Mouse (Mus musculus) gastrocnemius, adult 8-10 months (tissue): ENCODE measurements around the gene Bcl2l13. TPM values are rescaled to one million over a fixed set of nuclear protein-coding genes. Genes with fewer than 3 reads are reported as not detected.
"Not testable (repeated sequence)": the region's sequence is repeated elsewhere in the genome, so short reads cannot be mapped to it uniquely, and the experiment has no call there.

Experiments used
- DNase-seq, 2 experiments: peaks; one replicate each; pipeline ENCODE4 v3.0.0; 2022; ENCODE audit warnings: low spot score in 2 of 2
- total RNA-seq, 4 experiments: library from RNA; stranded (reverse); gene quantifications; 2 replicates each; pipeline ENCODE4 v1.2.4; 2022

Bcl2l13 gene
- total RNA-seq = 10 to 100 TPM; 76.1 to 93.6 (median 84.7) TPM

DNA sequence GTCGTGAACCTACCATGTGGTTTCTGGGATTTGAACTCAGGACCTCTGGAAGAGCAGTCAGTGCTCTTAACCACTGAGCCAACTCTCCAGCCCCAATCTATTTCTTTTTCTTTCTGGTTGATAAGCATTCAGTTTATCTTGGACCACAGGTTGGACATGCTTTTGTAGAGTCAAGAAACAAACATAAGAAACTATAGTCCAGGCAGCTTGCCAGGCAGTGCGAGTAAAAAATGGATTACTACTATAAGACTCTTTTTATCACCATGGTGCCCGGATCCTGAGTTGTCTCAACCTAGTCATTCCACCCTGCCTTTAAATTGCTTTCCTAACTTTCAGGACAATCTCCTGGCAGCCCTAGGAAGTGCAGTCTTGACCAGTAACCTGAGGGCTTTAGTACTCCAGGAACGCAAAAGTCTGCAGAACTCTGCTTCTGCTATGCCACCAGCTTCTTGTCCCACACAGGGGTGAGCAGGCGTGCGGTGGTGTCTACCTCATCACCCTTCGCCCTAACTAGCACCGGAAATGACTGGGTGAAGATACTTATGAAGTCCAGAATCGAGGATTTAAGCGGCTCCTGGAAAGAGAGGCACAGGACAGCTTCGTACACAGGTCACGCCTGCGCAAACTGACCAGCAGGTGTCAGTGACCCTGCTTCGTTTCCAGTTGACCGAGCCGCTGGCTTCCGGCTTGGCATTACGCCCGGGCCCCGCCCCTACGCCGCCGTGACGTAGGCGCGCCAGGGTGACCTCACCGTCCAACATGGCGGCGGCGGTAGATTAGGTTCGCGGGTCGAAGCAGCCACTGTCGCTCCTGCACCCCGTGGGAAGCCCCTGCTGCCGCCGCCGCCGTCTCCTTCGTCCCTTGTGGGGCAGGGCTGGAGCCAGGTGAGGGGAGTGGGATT is at the start of gene Bcl2l13:
Bcl2l13 (plus strand) TSS at position 739 of the 901 bp plus-strand sequence.
- peak; percentile 97 to 98 for DNase-seq

DNA sequence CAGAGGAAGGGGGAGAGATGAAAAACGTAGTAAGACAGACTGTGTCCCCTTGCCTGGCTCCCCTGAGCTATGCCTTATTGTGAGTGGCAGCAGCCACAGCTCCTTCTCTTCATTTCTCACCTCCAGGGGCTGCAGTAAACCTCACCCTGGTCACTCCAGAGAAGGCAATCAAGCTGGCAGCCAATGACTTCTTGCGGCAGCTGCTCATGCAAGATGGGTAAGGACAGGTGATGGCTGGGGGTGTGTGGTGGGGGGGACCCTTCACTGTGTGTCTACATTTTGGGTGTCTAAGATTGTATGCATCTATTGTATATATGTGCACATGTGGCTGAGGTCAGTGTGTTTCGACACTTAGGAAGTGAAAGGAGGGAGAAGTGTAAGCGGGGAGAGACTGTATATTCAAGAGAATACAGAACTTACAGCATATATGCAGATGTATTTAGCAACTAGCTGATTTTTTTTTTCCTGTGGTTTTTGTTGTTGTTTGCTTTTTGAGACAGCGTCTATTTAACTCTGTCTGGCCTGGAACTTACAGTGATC is 47.9 kb upstream of the Bcl2l13 start:
- DNase-seq = no peak

DNA sequence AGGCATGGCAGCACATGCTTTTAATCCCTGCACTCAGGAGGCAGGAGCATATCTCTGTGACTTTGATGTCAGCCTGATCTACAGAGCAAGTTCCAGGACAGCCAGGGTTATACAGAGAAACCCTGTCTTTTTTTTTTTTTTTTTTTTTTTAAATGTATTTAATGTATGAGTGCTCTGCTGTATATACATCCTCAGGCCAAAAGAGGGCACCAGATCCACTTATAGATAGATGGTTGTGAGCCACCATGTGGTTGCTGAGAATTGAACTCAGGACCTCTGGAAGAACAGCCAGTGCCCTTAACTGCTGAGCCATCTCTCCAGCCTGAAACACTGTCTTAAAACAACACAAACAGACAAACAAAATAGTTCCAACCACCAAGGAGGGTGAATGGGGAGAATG is 47.1 kb upstream of the Bcl2l13 start:
- DNase-seq = no peak

DNA sequence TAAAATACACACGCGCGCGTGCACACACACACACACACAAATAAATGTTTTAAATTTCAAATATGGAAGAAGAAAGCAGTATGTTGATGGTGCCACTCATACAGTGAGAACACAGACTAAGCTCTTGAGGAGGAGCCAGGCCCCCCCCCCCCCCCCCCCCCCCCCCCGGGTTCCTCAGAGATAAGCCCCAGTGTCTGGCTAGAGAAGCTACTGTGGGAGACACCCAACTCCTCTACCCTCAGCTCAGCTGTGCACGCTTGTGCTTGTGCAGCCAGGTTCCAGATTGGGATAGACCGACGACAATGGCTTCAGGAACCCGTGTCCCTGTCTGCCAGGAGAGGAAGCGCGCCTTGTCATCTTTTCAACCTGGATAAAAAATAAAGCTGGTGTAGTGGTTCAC is 45.9 kb upstream of the Bcl2l13 start:
- DNase-seq = no peak

DNA sequence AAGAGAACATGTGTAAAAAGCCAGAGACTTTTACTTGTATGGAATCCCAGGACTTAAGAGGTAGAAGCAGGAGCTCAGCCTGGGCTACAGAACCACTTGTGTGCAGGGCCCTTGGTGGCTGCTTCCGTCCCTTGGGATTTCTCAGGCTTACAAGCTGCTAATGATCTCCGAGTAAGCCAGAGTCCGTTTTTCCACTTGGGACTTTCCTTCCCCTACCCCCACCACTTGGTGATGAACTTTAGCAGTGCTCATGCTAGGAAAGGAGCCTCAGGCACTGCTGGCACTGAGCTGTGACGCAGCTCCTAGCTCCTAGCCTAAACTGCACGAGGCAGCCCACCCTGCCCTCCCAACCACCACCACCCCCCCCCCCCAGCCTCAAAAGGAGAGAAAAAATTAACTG is 45.3 kb upstream of the Bcl2l13 start:
- no peak for DNase-seq

DNA sequence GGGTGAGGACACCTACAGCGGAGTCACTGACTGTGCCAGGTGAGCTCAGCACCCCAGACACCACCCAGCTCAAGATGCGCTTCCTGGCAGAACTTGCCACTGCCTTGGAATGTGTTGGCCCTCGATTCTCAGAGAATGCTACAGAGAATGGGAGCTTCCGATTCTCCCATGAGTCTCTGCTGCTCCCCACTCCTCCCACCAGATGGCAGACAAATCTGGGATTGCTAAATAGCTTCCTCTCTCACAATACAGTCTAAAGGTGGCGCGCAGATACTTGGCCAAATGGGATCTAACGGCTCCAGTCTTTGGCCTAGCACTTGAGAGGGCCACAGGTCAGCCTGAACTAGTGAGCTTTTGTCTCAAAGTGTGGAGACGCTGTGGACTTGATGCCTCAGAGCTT is 43.1 kb upstream of the Bcl2l13 start:
- DNase-seq = no peak

DNA sequence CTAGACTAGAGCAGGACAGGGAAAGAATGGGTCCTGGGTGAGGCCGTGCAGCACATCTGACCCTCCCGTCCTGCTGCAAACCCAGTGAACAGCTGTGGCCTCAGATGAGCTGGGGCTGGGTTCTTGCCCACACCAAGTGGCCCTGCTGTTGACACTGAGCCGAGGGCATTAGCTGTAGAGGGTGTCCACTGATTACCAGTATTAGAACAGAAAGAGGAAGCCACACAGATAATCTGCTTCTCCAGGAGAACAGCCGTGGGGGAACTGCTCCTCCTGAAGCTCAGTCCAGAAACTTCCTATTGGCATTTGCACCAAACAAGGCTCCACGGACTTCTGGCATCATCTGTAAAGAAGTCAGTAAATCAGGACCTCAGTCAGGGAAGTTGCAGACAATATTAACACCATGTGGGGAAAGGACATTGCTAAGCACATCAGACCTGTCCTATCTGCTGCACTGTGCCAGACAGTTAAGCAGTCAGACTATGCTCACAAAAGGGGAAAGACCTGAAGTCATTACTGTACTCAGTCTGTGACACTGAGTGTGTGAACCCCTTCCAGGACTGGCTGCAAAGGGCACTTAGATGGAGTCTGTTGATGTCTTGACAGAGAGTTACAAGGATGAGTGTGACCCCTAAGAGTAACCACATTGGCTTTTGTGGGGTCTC is 40.5 kb upstream of the Bcl2l13 start:
- peak; percentile 18 to 48 for DNase-seq

DNA sequence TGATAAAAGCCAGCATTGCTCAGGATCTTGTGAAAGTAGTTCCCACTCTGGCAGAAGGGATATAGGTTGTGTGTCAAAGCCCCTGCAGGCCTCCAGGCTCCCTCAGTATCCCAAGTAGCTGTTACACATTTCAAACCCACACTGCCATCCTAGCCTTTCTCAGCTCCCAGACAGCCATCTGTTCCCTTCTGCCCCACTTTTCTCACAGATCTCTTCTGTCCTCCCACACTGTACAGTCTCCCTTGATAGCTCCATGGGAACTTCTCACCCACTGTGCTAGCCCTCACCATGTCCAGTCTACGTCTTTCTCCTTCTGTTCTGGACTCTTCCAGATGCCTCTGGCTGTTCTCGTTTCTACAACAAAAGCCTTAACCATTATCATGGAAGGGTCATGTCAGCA is 39.9 kb upstream of the Bcl2l13 start:
- DNase-seq = no peak

DNA sequence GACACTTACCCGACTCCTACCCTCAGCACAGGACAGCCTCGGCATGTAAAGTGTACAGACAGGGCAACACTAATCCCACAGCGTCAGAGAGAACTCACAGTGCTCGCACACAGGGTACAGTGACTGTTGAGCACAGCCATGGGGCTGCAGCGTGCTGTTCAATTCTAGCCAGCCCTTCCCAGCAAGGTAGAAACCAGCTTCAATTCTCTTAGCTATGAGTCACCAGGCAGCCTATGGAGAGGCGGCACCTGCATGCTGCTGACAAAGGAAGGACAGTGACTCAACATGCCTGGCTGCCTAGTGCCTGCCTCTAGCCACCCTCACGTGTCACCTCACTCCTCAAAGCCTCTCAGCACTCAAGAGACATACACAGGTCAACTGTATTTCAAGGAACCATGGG is 38.0 kb upstream of the Bcl2l13 start:
- no peak for DNase-seq

DNA sequence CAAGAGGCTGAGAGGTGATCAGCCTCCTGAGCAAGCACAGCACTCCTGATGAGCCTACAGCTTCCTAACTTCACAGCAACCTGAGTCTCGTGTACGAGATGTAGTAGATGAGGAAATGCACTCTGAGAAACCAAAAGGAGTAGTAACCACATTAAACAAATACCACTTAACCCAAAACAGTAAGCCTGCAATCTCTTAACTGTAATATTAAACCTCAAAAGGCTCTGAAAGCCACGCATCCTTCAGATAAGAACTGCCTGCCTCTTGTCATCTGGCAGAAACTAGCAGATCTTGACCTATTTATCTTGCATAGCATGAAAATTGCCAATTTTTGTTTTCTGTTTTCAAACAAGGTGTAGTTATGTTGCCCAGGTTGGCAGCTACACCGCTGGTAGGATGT is 37.1 kb upstream of the Bcl2l13 start:
- DNase-seq = no peak

DNA sequence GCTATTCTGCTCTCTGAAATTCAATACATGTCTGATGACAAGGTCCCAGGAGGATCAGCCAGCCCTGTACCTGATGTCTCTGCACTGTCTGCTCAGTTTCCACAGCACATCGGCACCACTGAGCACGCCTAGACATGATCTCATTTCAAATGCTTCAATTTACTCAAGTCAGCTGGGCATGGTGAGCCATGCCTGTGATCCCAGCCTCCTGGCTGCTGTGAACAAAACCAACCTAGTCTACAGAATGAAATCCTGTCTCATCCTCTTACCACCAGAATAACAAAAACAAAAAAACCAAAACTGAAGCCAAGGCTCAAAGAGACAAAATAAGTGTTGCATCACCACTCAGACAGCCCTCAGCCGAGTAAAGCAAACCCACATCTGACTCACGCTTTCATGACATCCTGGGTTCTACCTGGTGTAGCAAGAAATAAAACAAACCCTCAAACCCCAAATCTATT is 36.4 kb upstream of the Bcl2l13 start:
- DNase-seq = no peak

DNA sequence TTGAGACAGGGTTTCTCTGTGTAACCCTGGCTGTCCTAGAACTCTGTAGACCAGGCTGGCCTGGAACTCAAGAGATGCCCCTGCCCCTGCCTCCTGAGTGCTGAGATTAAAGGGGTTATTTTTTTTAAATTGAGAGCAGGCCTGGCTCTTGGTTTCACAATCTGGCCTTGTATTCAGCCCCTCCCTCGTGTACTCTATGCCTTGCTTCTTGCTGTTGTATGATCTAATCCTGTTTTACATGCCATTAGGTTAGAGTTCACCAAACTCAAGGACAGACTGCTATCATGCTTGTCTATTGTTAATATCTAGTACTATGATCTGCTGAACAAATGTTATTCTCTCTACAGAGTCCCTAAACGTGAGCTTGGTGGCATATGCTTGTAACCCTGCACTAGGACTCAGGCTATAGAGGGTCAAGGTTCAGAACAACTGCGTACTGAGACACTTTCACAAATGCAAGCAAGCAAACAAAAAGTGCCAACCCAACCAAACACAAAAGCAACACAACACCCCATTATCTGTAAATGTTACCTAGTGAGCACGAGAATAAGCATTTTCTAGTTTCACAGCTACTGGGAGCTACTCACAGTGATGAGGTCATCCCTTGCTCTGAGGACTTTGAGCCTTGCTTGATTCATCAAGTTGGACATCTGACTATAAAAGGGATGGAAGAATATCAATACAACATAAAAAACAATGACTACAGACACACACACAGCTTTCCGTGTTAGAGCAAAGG is 28.8 kb upstream of the Bcl2l13 start:
- DNase-seq = no peak

DNA sequence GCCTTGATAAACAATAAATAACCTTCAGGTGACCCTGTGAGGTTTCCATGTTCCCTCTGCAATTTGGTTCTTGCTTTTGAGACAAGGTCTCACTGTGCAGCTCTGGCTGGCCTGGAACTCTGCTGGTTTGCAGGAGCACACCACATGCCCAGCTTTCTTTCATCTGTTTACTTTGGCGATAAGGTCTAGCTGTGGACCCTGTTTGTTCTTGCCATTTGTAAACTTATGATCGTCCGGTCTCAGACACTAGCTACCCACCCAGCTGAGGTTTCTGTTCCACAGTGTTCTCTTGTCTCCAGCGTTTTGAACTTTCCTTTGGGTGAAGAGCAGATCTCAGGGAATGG is 28.3 kb upstream of the Bcl2l13 start:
- DNase-seq = no peak

DNA sequence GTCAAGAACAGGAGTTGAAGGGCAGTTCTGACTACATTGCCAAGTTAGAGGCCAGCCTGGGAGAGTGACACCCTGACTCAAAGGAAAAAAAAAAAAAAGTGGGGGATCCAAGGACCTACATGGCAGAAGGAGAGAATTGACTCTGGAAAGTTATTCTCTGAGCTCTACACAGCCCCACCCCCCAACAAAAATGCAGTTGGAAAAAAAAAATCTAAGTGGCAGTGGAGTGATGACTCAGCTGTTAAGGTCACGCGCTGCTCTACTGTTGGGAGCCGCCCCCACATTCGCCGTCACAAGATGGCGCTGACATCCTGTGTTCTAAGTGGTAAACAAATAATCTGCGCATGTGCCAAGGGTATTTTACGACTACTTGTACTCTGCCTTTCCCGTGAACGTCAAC is 24.0 kb upstream of the Bcl2l13 start:
- not testable (repeated sequence) for DNase-seq

DNA sequence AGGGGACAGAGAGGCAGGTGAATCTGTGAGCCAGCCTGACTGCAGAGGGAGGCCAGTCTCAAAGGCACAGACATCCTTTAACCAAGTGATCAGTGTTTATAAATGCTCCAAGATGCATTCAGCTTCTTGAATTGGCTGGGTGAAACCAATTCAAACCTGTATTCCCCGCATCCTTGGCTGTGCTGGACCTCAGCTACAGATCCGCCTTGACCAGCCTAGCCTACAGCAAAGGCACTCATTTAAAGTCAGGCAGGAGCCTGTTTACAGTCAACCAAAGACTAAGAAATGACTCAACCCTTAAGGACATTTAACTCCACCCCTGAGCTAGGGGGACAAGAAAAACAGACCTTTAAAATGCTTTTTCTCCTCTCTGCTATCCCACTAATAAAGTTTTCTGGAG is 16.7 kb upstream of the Bcl2l13 start:
- no peak for DNase-seq

DNA sequence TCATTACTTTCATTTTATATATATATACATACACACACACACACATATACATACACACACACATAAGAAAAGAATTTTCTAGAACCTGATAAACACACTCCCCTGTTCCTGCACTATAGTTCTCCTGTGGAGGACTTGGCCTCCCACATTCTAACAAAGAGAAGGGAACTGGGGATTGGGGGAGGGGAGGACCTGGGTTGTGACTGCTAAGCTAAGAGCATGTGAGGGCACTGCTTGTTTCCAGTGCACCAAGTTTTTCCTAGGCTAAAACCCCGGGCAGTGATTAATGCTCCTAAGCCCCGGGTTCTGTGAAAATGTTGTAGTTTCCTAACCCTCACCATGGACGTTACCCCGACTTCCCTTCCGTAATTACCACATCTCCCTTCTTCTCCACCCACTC is 15.9 kb upstream of the Bcl2l13 start:
- no peak for DNase-seq

DNA sequence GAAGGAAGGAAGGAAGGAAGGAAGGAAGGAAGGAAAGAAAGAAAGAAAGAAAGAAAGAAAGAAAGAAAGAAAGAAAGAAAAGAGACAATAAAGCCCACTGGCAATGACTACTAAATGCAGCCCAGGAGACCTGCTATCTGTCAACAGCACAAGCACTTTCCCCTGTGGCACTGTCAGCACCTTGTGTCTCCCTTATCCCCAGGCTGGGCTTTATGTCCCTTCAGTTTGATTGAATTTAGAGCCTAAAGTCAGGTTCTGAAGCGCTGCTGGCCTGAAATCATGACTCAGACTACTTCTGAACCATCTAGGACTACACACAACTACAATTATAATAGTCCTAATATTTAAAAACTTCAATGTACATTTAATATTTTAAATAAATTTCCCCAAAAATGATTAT is 15.1 kb upstream of the Bcl2l13 start:
- DNase-seq = no peak

DNA sequence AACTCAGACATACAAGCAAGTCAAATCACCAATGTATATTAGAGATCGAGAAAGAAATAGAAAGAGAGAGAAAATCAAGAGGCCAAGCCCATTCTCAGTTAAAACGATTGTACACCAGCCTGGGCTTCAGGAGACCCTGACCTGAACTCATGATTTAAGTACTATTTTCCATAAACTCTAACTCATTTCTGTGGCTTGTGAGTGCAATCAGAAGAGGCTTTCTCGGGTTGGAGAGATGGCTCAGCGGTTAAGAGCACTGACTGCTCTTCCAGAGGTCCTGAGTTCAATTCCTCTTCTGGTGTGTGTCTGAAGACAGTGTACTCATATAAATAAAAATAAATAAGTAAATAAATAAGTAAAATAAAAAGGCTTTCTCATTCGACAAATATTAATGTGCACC is 14.3 kb upstream of the Bcl2l13 start:
- DNase-seq = no peak

DNA sequence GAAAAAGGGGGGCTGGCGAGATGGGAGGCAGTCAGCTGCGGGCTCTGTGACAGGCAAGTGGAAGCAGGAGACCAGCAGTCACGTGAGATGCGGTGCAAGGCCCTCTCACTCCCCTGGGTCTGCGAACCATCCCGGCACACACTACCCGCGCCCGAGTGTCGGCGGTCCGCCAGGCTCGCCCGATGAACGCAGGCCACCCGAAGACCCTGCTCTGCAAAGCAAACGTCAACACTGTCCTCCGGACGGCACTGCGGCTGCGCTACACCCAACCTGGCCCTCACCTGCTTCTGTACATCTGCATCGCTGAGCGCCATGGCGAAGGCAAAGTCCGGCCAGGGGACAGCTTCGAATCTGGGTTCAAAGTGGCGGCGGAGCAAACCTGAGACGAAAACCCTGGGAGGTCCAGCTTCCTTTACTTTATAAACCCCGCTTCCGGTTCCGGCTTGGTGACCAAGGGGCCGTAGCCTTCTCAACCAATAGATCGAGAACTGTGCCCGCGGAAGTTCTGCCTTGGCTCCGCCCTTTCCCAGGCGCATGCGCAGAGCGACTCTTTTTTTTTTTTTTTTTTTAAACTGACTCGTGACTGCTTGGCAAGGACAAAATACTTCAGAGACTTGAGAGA is 13.6 kb upstream of the Bcl2l13 start, which contains the start of gene Atp6v1e1:
Atp6v1e1 (minus strand) TSS at position 487 of the 622 bp plus-strand sequence.
- DNase-seq = peak; percentile 74 to 87

DNA sequence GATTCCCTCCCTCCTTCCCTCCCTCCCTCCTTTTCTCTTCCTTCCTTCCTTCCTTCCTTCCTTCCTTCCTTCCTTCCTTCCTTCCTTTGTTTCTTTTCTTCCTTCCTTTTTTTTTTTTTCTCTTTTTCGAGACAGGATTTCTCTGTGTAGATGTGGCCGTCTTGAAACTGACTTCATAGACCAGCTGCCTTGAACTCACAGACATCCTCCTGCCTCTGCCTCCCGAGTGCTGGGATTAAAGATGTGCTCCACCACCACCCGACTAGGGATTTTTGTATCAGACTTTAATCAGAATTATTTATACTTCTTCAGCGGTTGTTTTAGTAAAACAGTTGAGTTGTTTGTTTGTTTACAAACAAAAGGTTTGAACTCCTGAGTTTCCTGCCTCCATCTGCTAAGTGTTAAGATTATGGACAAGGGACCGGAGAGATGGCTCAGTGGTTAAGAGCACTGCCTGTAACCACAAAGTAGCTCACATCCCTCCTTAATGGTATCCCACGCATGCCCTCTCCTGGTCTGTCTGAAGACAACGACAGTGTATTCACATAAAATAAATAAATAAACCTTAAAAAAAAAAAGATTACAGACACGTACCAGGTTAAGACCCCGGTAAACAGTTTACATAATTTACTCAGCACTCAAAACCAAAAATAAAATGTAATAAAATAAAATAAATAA is 12.9 kb upstream of the Bcl2l13 start:
- no peak for DNase-seq

DNA sequence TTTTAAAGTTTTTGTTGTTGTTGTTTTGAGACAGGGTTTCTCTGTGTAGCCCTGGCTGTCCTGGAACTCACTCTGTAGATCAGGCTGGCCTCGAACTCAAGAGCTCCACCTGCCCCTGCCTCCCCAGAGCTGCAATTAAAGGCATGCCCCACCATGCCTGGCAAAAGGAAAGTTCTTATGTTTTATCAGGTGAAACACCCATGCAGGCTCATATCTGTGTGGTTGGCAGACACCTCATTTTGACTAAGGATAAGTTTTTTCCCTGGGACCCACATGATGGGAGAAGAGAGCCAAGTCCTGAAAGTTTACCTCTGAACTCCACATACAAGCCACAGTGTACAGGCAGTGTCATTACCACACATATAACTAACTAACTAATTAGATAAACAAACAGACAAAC is 6.0 kb upstream of the Bcl2l13 start:
- no peak for DNase-seq
